Mouse (Mus musculus) liver, adult 2 months (tissue): ENCODE measurements around the gene Slc7a1. TPM values are rescaled to one million over a fixed set of nuclear protein-coding genes. Genes with fewer than 3 reads are reported as not detected.

Source experiments
- DNase-seq: peaks from one replicate; pipeline ENCODE4 v3.0.0-alpha.2; 2011; ENCODE audit warnings: low read depth, low spot score; ENCODE audit errors: extremely low read depth
- H3K27ac ChIP-seq: fragments of 200-500 bp; replicated peaks from 2 replicates; pipeline ENCODE4 v1.5.1; 2012; ENCODE audit warnings: low read depth, mild to moderate bottlenecking, control low read depth, inconsistent platforms, low read length; ENCODE audit not compliant: insufficient read depth
- H3K27me3 ChIP-seq: fragments of 200-500 bp; 2 replicates; pipeline ENCODE4 v1.6.1; 2012; ENCODE audit warnings: mild to moderate bottlenecking, moderate library complexity, low read length, inconsistent platforms; ENCODE audit not compliant: control insufficient read depth, insufficient read depth
- H3K36me3 ChIP-seq: fragments of 200-500 bp; 2 replicates; pipeline ENCODE4 v1.6.1; 2012; ENCODE audit warnings: low read length, inconsistent platforms; ENCODE audit not compliant: control insufficient read depth, insufficient read depth
- H3K4me1 ChIP-seq: fragments of 200-500 bp; 2 replicates; pipeline ENCODE4 v1.6.1; 2011; ENCODE audit warnings: low read length; ENCODE audit not compliant: control insufficient read depth, insufficient read depth
- H3K4me3 ChIP-seq: fragments of 200-500 bp; 2 replicates; pipeline ENCODE4 v1.5.1; 2011; ENCODE audit warnings: low read depth, mild to moderate bottlenecking, control low read depth, low read length, moderate library complexity; ENCODE audit not compliant: insufficient read depth
- H3K79me2 ChIP-seq: fragments of 200-500 bp; 2 replicates; pipeline ENCODE4 v1.6.1; 2012; ENCODE audit warnings: inconsistent platforms, mild to moderate bottlenecking, low read length, moderate library complexity; ENCODE audit not compliant: control insufficient read depth, insufficient read depth
- H3K9ac ChIP-seq: fragments of 200-500 bp; 2 replicates; pipeline ENCODE4 v1.6.1; 2012; ENCODE audit warnings: low read depth, mild to moderate bottlenecking, control low read depth, inconsistent platforms, low read length
- CTCF ChIP-seq: fragments of 200-500 bp; IDR thresholded peaks from 2 replicates; pipeline ENCODE4 v1.5.1; 2011; ENCODE audit warnings: low read depth, low read length, control low read depth
- POLR2A ChIP-seq: fragments of 200-500 bp; IDR thresholded peaks from 2 replicates; pipeline ENCODE4 v1.6.1; 2011; ENCODE audit warnings: low read length, control low read depth; ENCODE audit not compliant: insufficient read depth; ENCODE audit errors: extremely low read depth
- WGBS: fragments of 180-500 bp; shearing (Covaris S2); methylation state at CpG from one replicate; pipeline ENCODE4 v1.1.7; 2018; 5-methylcytosine and 5-hydroxymethylcytosine counted together
- polyA plus RNA-seq: library from polyadenylated mRNA; depleted of rRNA; stranded (reverse); fragments of >200 nt; gene quantifications from 2 replicates; pipeline ENCODE4 v1.2.3, GENCODE M21; 2012; rRNA removed
- total RNA-seq: library from RNA; depleted of rRNA; stranded (reverse); fragments of >200 nt; gene quantifications from 2 replicates; pipeline ENCODE4 v1.2.3, GENCODE M21; 2014; rRNA removed

Slc7a1 gene
- 0.18 and 1.2 TPM in 2 replicates for total RNA-seq
- 0.23 and 0.27 TPM in 2 replicates for polyA plus RNA-seq

- no peak for DNase-seq
- 3% methylated on average over 52 of the region's 52 CpGs for WGBS
- H3K4me3 ChIP-seq, result peak within 1 kb of the TSS; percentile 73
These were observed at the start of gene Slc7a1 for GRCm38 (mm10) chr5:148399660-148400443. Gene Slc7a1, minus strand, starts transcription at chr5:148399904.

GRCm38 (mm10) chr5:148444974-148445373, 45.3 kb upstream of the Slc7a1 start:
- no peaks in the 10 kb centered on the region for H3K36me3 ChIP-seq
- no peaks in the 10 kb centered on the region for H3K79me2 ChIP-seq
- WGBS, result 89% methylated on average over 2 of the region's 2 CpGs
- no peak overlapping the region for H3K27ac ChIP-seq
- no peak for DNase-seq
- TF ChIP-seq POLR2A (no peak), CTCF (peak; percentile 9; the same call in 1 of the 2 replicates)
- H3K4me3 ChIP-seq, result no peak overlapping the region
- H3K4me1 ChIP-seq, result no peaks in the 10 kb centered on the region
- no peak overlapping the region for H3K9ac ChIP-seq
- no peaks in the 10 kb centered on the region for H3K27me3 ChIP-seq

More at GRCm38 (mm10) chr5:148399660-148400443, at the start of gene Slc7a1:
- H3K27ac ChIP-seq, result no peak within 1 kb of the TSS
- 0 out of 2 replicates have a peak, but pooled peaks cover 5% of the 10 kb centered on the region for H3K27me3 ChIP-seq
- H3K36me3 ChIP-seq, result no peaks in the 10 kb centered on the region
- TF ChIP-seq POLR2A, result no peak
- TF ChIP-seq CTCF, result no peak
- peak within 1 kb of the TSS; percentile 64 for H3K9ac ChIP-seq
- H3K4me1 ChIP-seq, result peaks cover 1% of the 10 kb centered on the region; the same call in 1 of the 2 replicates
- H3K79me2 ChIP-seq, result no peaks in the 10 kb centered on the region

GRCm38 (mm10) chr5:148443734-148444133, 44.0 kb upstream of the Slc7a1 start:
- WGBS, result 86% methylated on average over 5 of the region's 5 CpGs
- no peak for DNase-seq
- Histone ChIP-seq H3K27me3 (no peaks in the 10 kb centered on the region), H3K27ac (no peak overlapping the region), H3K36me3 (no peaks in the 10 kb centered on the region), H3K4me3 (no peak overlapping the region), H3K4me1 (no peaks in the 10 kb centered on the region), H3K79me2 (no peaks in the 10 kb centered on the region), H3K9ac (no peak overlapping the region)
- TF ChIP-seq POLR2A, result no peak
- no peak for TF ChIP-seq CTCF

GRCm38 (mm10) chr5:148435660-148436059, 36.0 kb upstream of the Slc7a1 start:
- Histone ChIP-seq H3K79me2 (no peaks in the 10 kb centered on the region), H3K4me3 (no peak overlapping the region), H3K9ac (no peak overlapping the region), H3K4me1 (no peaks in the 10 kb centered on the region), H3K27me3 (no peaks in the 10 kb centered on the region), H3K27ac (no peak overlapping the region), H3K36me3 (no peaks in the 10 kb centered on the region)
- WGBS, result 80% methylated on average over 3 of the region's 3 CpGs
- TF ChIP-seq POLR2A, result no peak
- TF ChIP-seq CTCF, result no peak
- no peak for DNase-seq

- Histone ChIP-seq H3K4me3 (no peak overlapping the region), H3K79me2 (no peaks in the 10 kb centered on the region), H3K36me3 (no peaks in the 10 kb centered on the region), H3K4me1 (no peaks in the 10 kb centered on the region), H3K27ac (no peak overlapping the region), H3K27me3 (no peaks in the 10 kb centered on the region), H3K9ac (no peak overlapping the region)
- 83% methylated on average over 5 of the region's 5 CpGs for WGBS
- TF ChIP-seq POLR2A, result no peak
- TF ChIP-seq CTCF, result no peak
- no peak for DNase-seq
These were observed 32.4 kb upstream of the Slc7a1 start for GRCm38 (mm10) chr5:148432121-148432520.

GRCm38 (mm10) chr5:148428846-148429245, 29.1 kb upstream of the Slc7a1 start:
- no peaks in the 10 kb centered on the region for H3K79me2 ChIP-seq
- TF ChIP-seq POLR2A (no peak), CTCF (no peak)
- H3K27me3 ChIP-seq, result no peaks in the 10 kb centered on the region
- no peaks in the 10 kb centered on the region for H3K36me3 ChIP-seq
- no peak overlapping the region for H3K4me3 ChIP-seq
- H3K27ac ChIP-seq, result no peak overlapping the region
- no peak for DNase-seq
- H3K4me1 ChIP-seq, result no peaks in the 10 kb centered on the region
- H3K9ac ChIP-seq, result no peak overlapping the region
- 79% methylated on average over 4 of the region's 4 CpGs for WGBS
